Mouse (Mus musculus): ENCODE data around the gene Lrba. TPM values are rescaled to one million over a fixed set of nuclear protein-coding genes. Genes with fewer than 3 reads are reported as not detected.
A peak's percentile ranks its signal among the peaks of the same experiment; 100 is the strongest.

The Lrba gene
- polyA plus RNA-seq (2015; fragmentation: Nextera tagmentation; extraction: Ambion mirVana) = 4.5 and 4.6 TPM in 2 replicates

DNA sequence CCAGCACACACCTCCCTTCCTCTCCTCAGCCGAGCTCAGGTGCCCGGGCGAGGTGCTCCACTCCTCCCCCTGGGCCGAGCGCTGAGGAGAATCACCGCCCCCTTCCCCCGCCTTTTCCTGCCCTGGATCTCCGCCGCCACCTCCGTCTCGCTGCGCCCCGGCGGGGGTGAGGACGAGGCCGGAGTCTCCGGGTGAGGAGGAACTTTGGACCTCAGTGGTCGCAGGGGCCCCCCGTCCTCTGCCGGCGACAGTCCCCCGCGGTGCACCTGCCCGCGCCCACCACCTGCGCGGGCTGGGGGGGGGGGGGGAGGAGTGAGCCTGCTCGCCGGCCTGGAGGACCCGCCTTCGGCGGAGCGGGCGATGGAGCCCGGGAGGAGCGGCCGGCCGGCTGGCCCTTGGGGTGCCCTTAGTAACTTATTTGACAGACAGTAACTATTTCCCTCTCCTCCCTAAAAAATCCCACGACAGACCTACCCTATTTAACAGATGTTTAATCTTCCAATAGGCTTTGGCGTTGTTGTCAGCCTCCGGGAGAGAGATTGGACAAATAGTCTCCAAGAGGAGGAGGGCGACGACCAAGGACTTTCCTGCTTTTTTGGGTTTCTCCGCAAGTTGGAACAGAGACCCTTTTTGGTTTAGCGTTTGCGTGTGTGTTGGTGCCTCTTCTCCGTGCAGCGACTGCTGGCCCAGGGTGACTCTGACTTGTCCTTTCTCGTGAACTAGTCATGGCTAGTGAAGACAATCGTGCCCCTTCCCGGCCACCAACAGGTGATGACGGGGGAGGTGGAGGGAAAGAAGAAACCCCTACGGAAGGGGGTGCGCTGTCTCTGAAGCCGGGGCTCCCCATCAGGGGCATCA, at the start of gene Lrba:
Gene Lrba, plus strand, starts transcription at position 117 of the 858 bp plus-strand sequence.
- under 1% methylated on average over 54 of the region's 55 CpGs for WGBS
- H3K27me3 ChIP-seq (replicated peaks) = no peaks in the 10 kb centered on the region
- H3K4me3 ChIP-seq (replicated peaks) = peak within 1 kb of the TSS; percentile 92

DNA sequence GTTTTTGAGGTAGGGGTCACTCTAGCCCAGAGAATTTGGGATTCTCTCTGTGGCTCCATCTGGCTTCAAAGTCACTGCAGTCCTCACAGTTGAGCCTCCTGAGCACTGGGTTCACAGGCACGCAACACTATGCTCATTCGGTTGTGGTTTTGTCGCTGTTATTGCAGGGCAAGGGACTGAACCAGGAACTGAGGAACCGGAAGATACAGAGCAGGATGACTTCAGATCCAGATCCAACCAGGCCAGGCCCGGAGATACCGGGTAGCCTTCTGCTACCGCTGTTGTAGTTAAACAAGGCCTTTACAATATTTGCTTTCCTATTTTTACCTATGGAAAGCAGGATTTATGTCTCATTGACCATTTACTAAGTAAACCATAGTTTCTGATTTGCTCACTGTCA, 44.8 kb upstream of the Lrba start:
- 83% methylated on average over 7 of the region's 7 CpGs for WGBS
- Histone ChIP-seq H3K27ac (no peak overlapping the region), H3K27me3 (replicated peaks) (no peaks in the 10 kb centered on the region), H3K36me3 (no peaks in the 10 kb centered on the region), H3K4me3 (replicated peaks) (no peak overlapping the region), H3K4me1 (no peaks in the 10 kb centered on the region), H3K4me2 (no peak overlapping the region), H3K9ac (no peak overlapping the region), H3K9me3 (no peaks in the 10 kb centered on the region)
- no peak for ATAC-seq (ENCODE audit: insufficient read depth, low FRiP score, low read depth)

More for the DNA sequence above, at the start of gene Lrba:
- Histone ChIP-seq H3K27ac (peak within 1 kb of the TSS; percentile 95), H3K36me3 (no peaks in the 10 kb centered on the region), H3K4me2 (peak within 1 kb of the TSS; percentile 81), H3K9me3 (no peaks in the 10 kb centered on the region), H3K9ac (peak within 1 kb of the TSS; percentile 86), H3K4me1 (0 out of 2 replicates have a peak, but pooled peaks cover 2% of the 10 kb centered on the region)
- ATAC-seq (ENCODE audit: insufficient read depth, low FRiP score, low read depth) = peak; percentile 86

DNA sequence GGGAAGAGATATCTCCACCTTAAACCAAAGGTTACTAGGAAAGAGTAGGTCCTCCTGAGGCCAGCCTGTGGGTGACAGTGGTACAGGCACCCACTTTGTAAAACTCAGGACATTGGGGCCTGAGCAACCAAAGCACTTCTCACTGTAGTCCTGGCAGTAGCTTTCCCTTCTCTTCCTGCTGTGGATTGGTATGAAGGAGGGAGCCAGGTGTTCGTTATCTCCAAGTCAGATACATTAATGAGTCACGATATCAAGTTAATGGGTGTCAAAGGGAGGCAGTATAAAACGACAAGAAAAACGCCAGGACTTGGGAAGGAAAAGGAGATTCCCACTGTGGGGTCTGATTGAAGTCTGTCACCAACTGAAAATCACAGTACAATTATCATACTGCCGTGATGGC, 43.4 kb upstream of the Lrba start:
- no peaks in the 10 kb centered on the region for H3K36me3 ChIP-seq
- no peak overlapping the region for H3K9ac ChIP-seq
- no peaks in the 10 kb centered on the region for H3K4me1 ChIP-seq
- H3K4me3 ChIP-seq (replicated peaks) = no peak overlapping the region
- 49% methylated on average over 5 of the region's 5 CpGs for WGBS
- no peak overlapping the region for H3K27ac ChIP-seq
- H3K4me2 ChIP-seq = no peak overlapping the region
- ATAC-seq (ENCODE audit: insufficient read depth, low FRiP score, low read depth) = no peak
- H3K9me3 ChIP-seq = no peaks in the 10 kb centered on the region
- H3K27me3 ChIP-seq (replicated peaks) = no peaks in the 10 kb centered on the region

DNA sequence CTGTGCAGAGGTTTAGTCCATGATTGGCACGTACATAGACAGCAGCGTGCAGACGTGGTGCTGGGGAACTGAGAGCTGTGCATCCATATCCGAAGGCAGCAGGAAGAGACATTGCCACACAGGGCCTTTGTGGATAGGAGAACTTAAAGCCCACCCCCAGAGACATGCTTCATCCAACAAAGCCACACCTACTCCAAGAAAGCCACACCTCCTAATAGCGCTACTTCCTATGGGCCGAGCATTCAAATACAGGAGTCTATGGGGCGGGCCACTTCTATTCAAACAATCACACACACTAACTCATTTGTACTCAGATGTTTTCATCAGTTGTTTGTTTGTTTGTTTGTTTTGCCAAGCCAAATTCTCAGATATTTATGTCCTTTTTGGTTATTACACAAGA, 39.9 kb upstream of the Lrba start:
- Histone ChIP-seq H3K4me2 (no peak overlapping the region), H3K36me3 (no peaks in the 10 kb centered on the region), H3K4me1 (no peaks in the 10 kb centered on the region), H3K4me3 (replicated peaks) (no peak overlapping the region), H3K27me3 (replicated peaks) (no peaks in the 10 kb centered on the region), H3K9me3 (no peaks in the 10 kb centered on the region), H3K9ac (no peak overlapping the region), H3K27ac (no peak overlapping the region)
- 90% methylated on average over 7 of the region's 7 CpGs for WGBS
- no peak for ATAC-seq (ENCODE audit: insufficient read depth, low FRiP score, low read depth)

DNA sequence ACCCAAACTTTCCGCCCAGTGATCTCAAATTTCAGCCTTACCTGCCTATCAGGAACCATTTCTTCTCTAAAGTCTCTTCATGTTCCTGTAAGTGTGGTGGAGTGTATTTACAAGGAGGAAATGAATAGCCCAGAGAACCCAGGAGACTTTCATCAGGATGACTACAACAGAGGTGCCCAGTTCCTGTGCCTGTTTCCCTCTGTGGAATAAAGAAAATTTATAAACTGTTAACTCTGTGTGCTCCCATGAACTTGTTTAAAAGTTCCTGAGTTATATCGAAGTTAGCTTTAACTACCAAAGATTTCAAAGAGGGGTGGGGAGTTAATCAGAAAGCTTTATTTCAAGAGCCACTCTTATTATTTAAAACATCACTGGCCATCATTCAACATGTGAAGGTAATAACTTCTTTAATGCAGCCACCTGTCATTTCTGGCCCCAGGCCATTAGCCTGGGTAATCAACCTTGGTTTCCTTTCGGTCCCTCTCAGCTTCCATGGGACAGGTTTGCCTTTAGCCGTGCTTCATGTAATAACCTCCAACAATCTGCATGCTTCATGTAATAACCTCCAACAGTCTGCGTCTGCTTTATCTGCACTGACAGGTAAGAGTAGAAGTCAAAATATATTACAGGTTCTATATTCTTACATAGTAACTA, 36.6 kb upstream of the Lrba start:
- WGBS = 67% methylated on average over 5 of the region's 5 CpGs
- no peaks in the 10 kb centered on the region for H3K4me1 ChIP-seq
- H3K4me3 ChIP-seq (replicated peaks) = no peak overlapping the region
- H3K36me3 ChIP-seq = no peaks in the 10 kb centered on the region
- H3K9ac ChIP-seq = no peak overlapping the region
- H3K27me3 ChIP-seq (replicated peaks) = no peaks in the 10 kb centered on the region
- no peak overlapping the region for H3K27ac ChIP-seq
- no peak overlapping the region for H3K4me2 ChIP-seq
- H3K9me3 ChIP-seq = no peaks in the 10 kb centered on the region
- no peak for ATAC-seq (ENCODE audit: insufficient read depth, low FRiP score, low read depth)

DNA sequence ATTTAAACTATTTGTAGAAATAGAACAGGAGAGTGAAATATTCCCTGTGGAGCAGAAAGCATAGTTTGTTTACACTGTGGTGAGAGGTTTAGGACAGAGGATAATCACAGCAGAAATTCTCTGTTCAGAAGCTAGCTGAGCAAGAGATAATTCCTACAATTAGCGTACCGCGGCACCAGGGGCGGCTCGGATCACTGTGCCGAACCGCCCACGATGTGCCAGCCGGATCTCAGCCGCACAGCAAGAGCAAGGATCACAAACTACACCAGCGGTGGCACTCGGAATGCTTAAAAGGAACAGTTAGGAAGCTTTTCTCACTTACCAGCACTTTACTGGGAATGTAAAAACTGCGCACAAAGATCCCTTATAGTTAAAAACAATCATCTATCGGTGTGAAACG, 28.5 kb upstream of the Lrba start:
- no peaks in the 10 kb centered on the region for H3K36me3 ChIP-seq
- no peak overlapping the region for H3K27ac ChIP-seq
- H3K4me3 ChIP-seq (replicated peaks) = no peak overlapping the region
- H3K27me3 ChIP-seq (replicated peaks) = no peaks in the 10 kb centered on the region
- no peak for ATAC-seq (ENCODE audit: insufficient read depth, low FRiP score, low read depth)
- WGBS = 48% methylated on average over 15 of the region's 15 CpGs
- H3K4me1 ChIP-seq = no peaks in the 10 kb centered on the region
- H3K9ac ChIP-seq = no peak overlapping the region
- no peaks in the 10 kb centered on the region for H3K9me3 ChIP-seq
- no peak overlapping the region for H3K4me2 ChIP-seq

DNA sequence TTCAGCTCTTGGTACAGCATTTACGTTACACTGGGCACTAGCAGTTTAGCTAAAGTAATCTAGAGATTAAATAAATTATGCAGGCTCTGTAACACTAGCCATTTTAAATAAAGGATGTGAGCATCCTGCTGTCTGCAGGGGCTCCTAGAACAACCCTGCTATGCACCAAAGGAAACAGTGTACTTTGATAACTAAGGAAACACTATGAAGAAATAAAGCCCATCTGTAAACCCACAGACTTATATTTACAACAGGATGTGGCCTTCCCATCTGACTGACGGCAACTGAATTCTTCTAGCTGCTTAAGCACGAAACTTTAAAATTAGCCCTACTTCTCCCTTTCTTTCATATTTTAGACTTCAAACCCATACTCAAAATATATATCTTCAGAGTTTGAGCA, 28.0 kb upstream of the Lrba start:
- no peak overlapping the region for H3K9ac ChIP-seq
- WGBS = 57% methylated on average over 3 of the region's 3 CpGs
- no peaks in the 10 kb centered on the region for H3K27me3 ChIP-seq (replicated peaks)
- ATAC-seq (ENCODE audit: insufficient read depth, low FRiP score, low read depth) = no peak
- no peaks in the 10 kb centered on the region for H3K9me3 ChIP-seq
- H3K4me2 ChIP-seq = no peak overlapping the region
- no peak overlapping the region for H3K4me3 ChIP-seq (replicated peaks)
- H3K4me1 ChIP-seq = no peaks in the 10 kb centered on the region
- no peaks in the 10 kb centered on the region for H3K36me3 ChIP-seq
- no peak overlapping the region for H3K27ac ChIP-seq

DNA sequence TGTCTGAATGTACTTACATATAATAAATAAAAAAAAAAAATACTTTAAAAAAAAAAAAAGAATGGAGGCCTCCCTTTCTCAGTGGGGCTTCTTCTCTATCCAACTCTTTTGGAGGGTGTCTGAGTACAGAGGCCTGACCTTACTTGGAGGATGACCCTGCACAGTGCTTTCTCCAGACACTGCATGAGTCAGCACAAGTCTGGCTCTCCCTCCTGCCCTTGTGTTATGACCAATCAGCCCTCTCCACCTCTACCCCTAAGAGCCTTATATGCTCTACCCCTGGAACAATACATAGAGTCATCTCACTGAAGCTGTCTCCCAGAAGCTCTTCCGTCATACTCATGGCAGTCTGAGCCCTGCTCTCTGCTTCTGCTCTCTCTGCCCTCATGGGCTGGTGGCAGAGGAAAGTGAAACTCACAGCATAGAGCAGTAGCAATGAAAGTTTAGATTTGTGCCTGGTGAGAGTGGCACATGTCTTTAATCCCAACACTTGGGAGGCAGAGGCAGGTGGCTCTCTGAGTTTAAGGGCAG, 22.8 kb upstream of the Lrba start:
- 81% methylated on average over 1 of the region's 1 CpGs for WGBS
- Histone ChIP-seq H3K9ac (no peak overlapping the region), H3K4me2 (no peak overlapping the region), H3K4me3 (replicated peaks) (no peak overlapping the region), H3K36me3 (no peaks in the 10 kb centered on the region), H3K9me3 (no peaks in the 10 kb centered on the region), H3K27me3 (replicated peaks) (no peaks in the 10 kb centered on the region), H3K27ac (no peak overlapping the region), H3K4me1 (no peaks in the 10 kb centered on the region)
- ATAC-seq (ENCODE audit: insufficient read depth, low FRiP score, low read depth) = no peak

DNA sequence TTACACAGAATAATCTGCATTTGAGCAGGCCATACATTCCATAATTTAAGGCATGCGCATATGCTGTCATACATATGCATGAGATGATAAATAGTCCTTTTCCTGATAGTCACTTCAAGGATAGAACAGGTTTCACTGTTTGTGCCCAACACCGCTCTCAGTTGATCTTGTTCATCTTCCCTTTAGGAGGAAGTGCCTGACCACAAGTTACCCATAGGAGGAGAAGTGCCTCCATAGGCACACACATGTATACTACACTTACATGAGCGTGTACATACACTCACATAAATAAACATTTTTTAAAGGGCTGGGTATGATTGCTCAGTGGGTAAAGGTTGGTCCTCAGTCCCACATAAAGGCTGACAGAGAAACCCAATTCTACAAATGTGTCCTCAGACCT, 22.0 kb upstream of the Lrba start:
- 86% methylated on average over 3 of the region's 3 CpGs for WGBS
- no peak overlapping the region for H3K4me3 ChIP-seq (replicated peaks)
- no peaks in the 10 kb centered on the region for H3K9me3 ChIP-seq
- H3K27me3 ChIP-seq (replicated peaks) = no peaks in the 10 kb centered on the region
- no peak for ATAC-seq (ENCODE audit: insufficient read depth, low FRiP score, low read depth)
- no peak overlapping the region for H3K27ac ChIP-seq
- no peak overlapping the region for H3K9ac ChIP-seq
- H3K36me3 ChIP-seq = no peaks in the 10 kb centered on the region
- no peak overlapping the region for H3K4me2 ChIP-seq
- H3K4me1 ChIP-seq = no peaks in the 10 kb centered on the region

DNA sequence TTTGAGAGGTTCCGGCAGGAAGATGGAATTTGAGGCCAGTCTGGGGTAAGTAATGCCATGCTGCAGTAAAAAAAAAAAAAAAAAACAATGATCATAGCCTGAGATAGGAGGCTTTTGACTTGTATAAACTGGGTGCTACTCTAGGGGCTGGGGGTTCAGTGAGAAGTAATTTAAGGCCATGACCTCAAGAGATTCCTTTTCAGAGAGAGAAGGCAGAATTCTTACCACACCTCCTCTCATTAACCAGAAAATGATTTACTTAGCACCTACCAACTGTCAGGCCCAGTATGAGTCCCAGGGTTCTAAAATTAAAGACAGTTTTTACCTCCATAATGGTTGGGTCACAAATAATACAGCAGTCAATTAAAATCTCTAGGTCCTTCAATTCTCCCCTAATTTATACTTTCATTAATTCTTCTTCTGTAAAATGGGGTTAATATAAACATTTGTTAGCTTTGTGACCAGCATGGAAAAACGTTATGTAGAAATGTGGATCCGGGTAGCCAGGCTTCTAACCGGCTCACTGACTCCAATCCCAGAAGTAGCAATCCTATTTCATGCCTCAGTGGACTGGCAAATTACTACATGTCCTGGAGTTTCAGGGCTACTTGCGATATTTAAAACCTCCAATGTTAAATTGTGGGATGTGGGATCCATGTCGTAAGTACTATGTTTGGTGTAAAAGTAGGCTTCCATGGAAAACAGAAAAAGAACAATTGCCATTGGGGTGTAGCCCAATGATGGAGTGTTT, 19.7 kb upstream of the Lrba start:
- H3K36me3 ChIP-seq = no peaks in the 10 kb centered on the region
- ATAC-seq (ENCODE audit: insufficient read depth, low FRiP score, low read depth) = no peak
- no peak overlapping the region for H3K4me3 ChIP-seq (replicated peaks)
- no peaks in the 10 kb centered on the region for H3K4me1 ChIP-seq
- no peak overlapping the region for H3K9ac ChIP-seq
- H3K27me3 ChIP-seq (replicated peaks) = no peaks in the 10 kb centered on the region
- 71% methylated on average over 6 of the region's 6 CpGs for WGBS
- no peak overlapping the region for H3K4me2 ChIP-seq
- no peak overlapping the region for H3K27ac ChIP-seq
- no peaks in the 10 kb centered on the region for H3K9me3 ChIP-seq

DNA sequence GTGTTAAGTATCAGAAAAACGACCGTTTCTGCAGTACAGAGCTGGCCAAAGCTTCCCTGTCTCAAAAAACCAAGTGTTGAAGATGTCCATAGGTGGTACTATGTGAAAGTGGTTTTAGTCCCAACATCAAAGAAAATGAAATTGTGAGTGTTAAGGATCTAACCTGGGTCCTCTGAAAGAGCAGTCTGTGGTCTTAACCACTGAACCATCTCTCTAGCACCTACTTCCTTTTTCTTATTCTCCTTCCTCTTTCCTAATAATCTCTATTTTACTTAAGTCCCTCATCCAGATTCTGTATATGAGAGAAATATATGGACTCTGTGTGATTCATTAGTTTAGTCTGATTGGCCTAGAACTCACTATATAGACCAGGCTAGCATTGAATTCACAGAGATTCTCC, 17.9 kb upstream of the Lrba start:
- H3K27ac ChIP-seq = no peak overlapping the region

More for the DNA sequence above, 17.9 kb upstream of the Lrba start:
- ATAC-seq (ENCODE audit: insufficient read depth, low FRiP score, low read depth) = no peak
- no peaks in the 10 kb centered on the region for H3K4me1 ChIP-seq
- no peaks in the 10 kb centered on the region for H3K27me3 ChIP-seq (replicated peaks)
- H3K9ac ChIP-seq = no peak overlapping the region
- whole genome bisulfite sequencing = 79% methylated on average over 2 of the region's 2 CpGs
- no peaks in the 10 kb centered on the region for H3K36me3 ChIP-seq
- H3K4me2 ChIP-seq = no peak overlapping the region
- no peak overlapping the region for H3K4me3 ChIP-seq (replicated peaks)
- no peaks in the 10 kb centered on the region for H3K9me3 ChIP-seq

All from stomach, embryonic 15.5 days (tissue).